21 mouse cellular contexts compared by ENCODE assay signal in genomic region chr8:111358905-111359304, GRCm38 (mm10). TPM values are rescaled to one million over a fixed set of nuclear protein-coding genes. Genes with fewer than 3 reads are reported as not detected.
DNase-seq lines count a peak whose midpoint lies in the region; ATAC-seq and TF ChIP-seq lines count a peak whose summit lies in the region.
"Had no signal": no experiment of that assay in that cellular context is flagged by ENCODE, and none has a peak within 500 bp of the region (broad histone marks: within the 10 kb centered on the region; RNA-seq: fewer than 3 reads in every experiment).

No protein-coding gene starts in this region.

- no peak overlapping the region for H3K4me2 ChIP-seq in liver, postnatal 0 days (ENCODE audit: low read depth, low read length)
- no peak overlapping the region for H3K4me2 ChIP-seq in liver, embryonic 11.5 days
- H3K4me2 ChIP-seq in kidney, embryonic 14.5 days (replicated peaks; ENCODE audit: low read depth, low read length): no peak overlapping the region
- H3K4me2 ChIP-seq: embryonic facial prominence, embryonic 13.5 days; forebrain, embryonic 12.5 days; heart, embryonic 13.5 days; hindbrain, embryonic 12.5 days had no signal

- TF ChIP-seq POLR2A in kidney, adult 2 months (IDR thresholded peaks at IDR 0.05; ENCODE audit: low read depth, low read length): no peak
- TF ChIP-seq POLR2A in small intestine, adult 2 months (IDR thresholded peaks at IDR 0.05; ENCODE audit: low read depth, low read length): no peak

- no peak overlapping the region for H3K27ac ChIP-seq in kidney, adult 2 months (ENCODE audit: insufficient read depth, low read depth, low read length)
- H3K27ac ChIP-seq in liver, postnatal 0 days (ENCODE audit: low read depth): no peak overlapping the region
- H3K27ac ChIP-seq in liver, embryonic 11.5 days (ENCODE audit: low read depth, low read length): no peak overlapping the region
- H3K27ac ChIP-seq in small intestine, adult 2 months (ENCODE audit: insufficient read depth, low read depth, low read length): no peak overlapping the region
- H3K27ac ChIP-seq in kidney, embryonic 14.5 days (ENCODE audit: low read depth, low read length): no peak overlapping the region
- H3K27ac ChIP-seq: embryonic facial prominence, embryonic 13.5 days; forebrain, embryonic 12.5 days; heart, embryonic 13.5 days; hindbrain, embryonic 12.5 days had no signal

- H3K9me3 ChIP-seq in liver, postnatal 0 days (ENCODE audit: low read length): no peaks in the 10 kb centered on the region
- H3K9me3 ChIP-seq in liver, embryonic 11.5 days (ENCODE audit: control insufficient read depth, low read length): peaks cover 4% of the 10 kb centered on the region; the same call in 1 of the 2 replicates
- H3K9me3 ChIP-seq in kidney, embryonic 14.5 days (ENCODE audit: control insufficient read depth, low read length): no peaks in the 10 kb centered on the region
- H3K9me3 ChIP-seq: embryonic facial prominence, embryonic 13.5 days; forebrain, embryonic 12.5 days; heart, embryonic 13.5 days; hindbrain, embryonic 12.5 days had no signal

- H3K9ac ChIP-seq in liver, postnatal 0 days (replicated peaks): no peak overlapping the region
- no peak overlapping the region for H3K9ac ChIP-seq in liver, embryonic 11.5 days (ENCODE audit: low read depth, low read length)
- H3K9ac ChIP-seq in kidney, embryonic 14.5 days (ENCODE audit: low read depth, low read length): no peak overlapping the region
- H3K9ac ChIP-seq: embryonic facial prominence, embryonic 13.5 days; forebrain, embryonic 12.5 days; heart, embryonic 13.5 days; hindbrain, embryonic 12.5 days had no signal

- H3K36me3 ChIP-seq in kidney, adult 2 months (ENCODE audit: control insufficient read depth, insufficient read depth, low read length): no peaks in the 10 kb centered on the region
- H3K36me3 ChIP-seq in liver, postnatal 0 days (replicated peaks; ENCODE audit: insufficient read depth, low read length): no peaks in the 10 kb centered on the region
- H3K36me3 ChIP-seq in liver, embryonic 11.5 days (ENCODE audit: control insufficient read depth, insufficient read depth, low read length): no peaks in the 10 kb centered on the region
- H3K36me3 ChIP-seq in small intestine, adult 2 months (ENCODE audit: control insufficient read depth, insufficient read depth, low read length): no peaks in the 10 kb centered on the region
- H3K36me3 ChIP-seq in kidney, embryonic 14.5 days (ENCODE audit: control insufficient read depth, insufficient read depth, low read length): no peaks in the 10 kb centered on the region
- H3K36me3 ChIP-seq: embryonic facial prominence, embryonic 13.5 days; forebrain, embryonic 12.5 days; heart, embryonic 13.5 days; hindbrain, embryonic 12.5 days had no signal

- TF ChIP-seq EP300 in liver, postnatal 0 days (IDR thresholded peaks at IDR 0.05; ENCODE audit: low read depth): no peak

- no peaks in the 10 kb centered on the region for H3K27me3 ChIP-seq in kidney, adult 2 months (replicated peaks; ENCODE audit: control insufficient read depth, insufficient read depth, low read length)
- no peaks in the 10 kb centered on the region for H3K27me3 ChIP-seq in liver, postnatal 0 days (ENCODE audit: insufficient read depth, low read length)
- no peaks in the 10 kb centered on the region for H3K27me3 ChIP-seq in liver, embryonic 11.5 days (replicated peaks; ENCODE audit: control insufficient read depth, insufficient read depth, low read length)
- no peaks in the 10 kb centered on the region for H3K27me3 ChIP-seq in small intestine, adult 2 months (ENCODE audit: control insufficient read depth, insufficient read depth, low read length)
- no peaks in the 10 kb centered on the region for H3K27me3 ChIP-seq in kidney, embryonic 14.5 days (ENCODE audit: control insufficient read depth, insufficient read depth, low read length)
- H3K27me3 ChIP-seq: embryonic facial prominence, embryonic 13.5 days; hindbrain, embryonic 12.5 days; Patski had no signal

- TF ChIP-seq CTCF in kidney, adult 2 months (conservative IDR thresholded peaks at IDR 0.05; ENCODE audit: insufficient read depth, insufficient read length, low read depth, low read length): 0 out of 2 replicates have a peak, but pooled peaks have one; percentile 5
- peak; percentile 25; the same call in 1 of the 2 replicates for TF ChIP-seq CTCF in liver, postnatal 0 days (IDR thresholded peaks at IDR 0.05; ENCODE audit: low read depth)
- TF ChIP-seq CTCF in small intestine, adult 2 months (IDR thresholded peaks at IDR 0.05; ENCODE audit: extremely low read depth, insufficient read length, insufficient replicate concordance, low read depth, low read length): peak; percentile 10; the same call in 1 of the 2 replicates

- ATAC-seq in liver, postnatal 0 days: no peak
- ATAC-seq in liver, embryonic 11.5 days (replicated peaks; ENCODE audit: low FRiP score): no peak
- no peak for ATAC-seq in kidney, embryonic 14.5 days (ENCODE audit: low FRiP score, low TSS enrichment)
- ATAC-seq: forebrain, embryonic 16.5 days; hindbrain, embryonic 16.5 days; Patski had no signal

- H3K4me1 ChIP-seq in kidney, adult 2 months (ENCODE audit: control insufficient read depth, insufficient read depth, low read length): no peaks in the 10 kb centered on the region
- no peaks in the 10 kb centered on the region for H3K4me1 ChIP-seq in liver, postnatal 0 days (ENCODE audit: insufficient read depth)
- no peaks in the 10 kb centered on the region for H3K4me1 ChIP-seq in liver, embryonic 11.5 days (replicated peaks; ENCODE audit: control insufficient read depth, insufficient read depth, low read length)
- no peaks in the 10 kb centered on the region for H3K4me1 ChIP-seq in small intestine, adult 2 months (ENCODE audit: control insufficient read depth, insufficient read depth, insufficient read length, low read length)
- no peaks in the 10 kb centered on the region; the same call in 1 of the 2 replicates for H3K4me1 ChIP-seq in kidney, embryonic 14.5 days (ENCODE audit: control insufficient read depth, insufficient read depth, low read length)
- H3K4me1 ChIP-seq: embryonic facial prominence, embryonic 13.5 days; forebrain, embryonic 12.5 days; heart, embryonic 13.5 days; hindbrain, embryonic 12.5 days had no signal

- no peak overlapping the region for H3K4me3 ChIP-seq in kidney, adult 2 months (ENCODE audit: insufficient read depth, low read depth, low read length)
- no peak overlapping the region for H3K4me3 ChIP-seq in liver, postnatal 0 days (ENCODE audit: low read depth, low read length)
- H3K4me3 ChIP-seq in liver, embryonic 11.5 days (ENCODE audit: low read depth, low read length): no peak overlapping the region
- H3K4me3 ChIP-seq in small intestine, adult 2 months (ENCODE audit: low read depth, low read length): no peak overlapping the region
- no peak overlapping the region for H3K4me3 ChIP-seq in kidney, embryonic 14.5 days (ENCODE audit: low read length)
- H3K4me3 ChIP-seq: embryonic facial prominence, embryonic 13.5 days; forebrain, embryonic 12.5 days; heart, embryonic 13.5 days; hindbrain, embryonic 12.5 days had no signal

- WGBS in kidney, adult 2 months: 64% methylated on average over 1 of the region's 1 CpGs
- WGBS in liver, postnatal 0 days (ENCODE audit: insufficient replicate concordance): 59% methylated on average over 1 of the region's 1 CpGs
- whole genome bisulfite sequencing in liver, embryonic 11.5 days: 56% methylated on average over 1 of the region's 1 CpGs
- 76% methylated on average over 1 of the region's 1 CpGs for WGBS in small intestine, adult 2 months
- 65% methylated on average over 1 of the region's 1 CpGs for WGBS in kidney, embryonic 14.5 days

- DNase-seq in kidney, adult 2 months: no peak
- DNase-seq in kidney, adult 11 months: no peak
- no peak for DNase-seq in liver, postnatal 0 days
- DNase-seq in liver, embryonic 11.5 days (ENCODE audit: low spot score): no peak
- DNase-seq: adrenal gland, adult 2 months; adrenal gland, postnatal 25 days; cerebellum, adult 18-20 months; cerebellum, adult 9-11 months; cerebellum, postnatal 36 days; gastrocnemius, postnatal 25 days; heart, postnatal 4 days had no signal

RNA-seq across cellular contexts. Expression of gene Mlkl, which starts 20.9 kb away (rescaled TPM):
- 0.73 and 1.5 TPM in 2 replicates for polyA plus RNA-seq in kidney, adult 2 months (2012; rRNA removed)
- polyA plus RNA-seq in liver, postnatal 0 days (2015; fragmentation: Nextera tagmentation; extraction: Ambion mirVana): 4.7 and 5.2 TPM in 2 replicates
- polyA plus RNA-seq in liver, embryonic 11.5 days (2014; fragmentation: Nextera tagmentation; extraction: Ambion mirVana): 2.6 and 3.0 TPM in 2 replicates
- polyA plus RNA-seq in small intestine, adult 2 months (2012; rRNA removed): 0.48 and 0.72 TPM in 2 replicates
- 0.76 and 1.7 TPM in 2 replicates for polyA plus RNA-seq in kidney, embryonic 14.5 days (2014; fragmentation: Nextera tagmentation; extraction: Ambion mirVana)

RNA-seq across cellular contexts. Expression of gene Fa2h, which starts 34.7 kb away (rescaled TPM):
- polyA plus RNA-seq in kidney, adult 2 months (2012; rRNA removed): 15.3 and 21.0 TPM in 2 replicates
- polyA plus RNA-seq in liver, postnatal 0 days (2015; fragmentation: Nextera tagmentation; extraction: Ambion mirVana): 0.25 TPM in 1 of 2 replicates, not detected in the other
- polyA plus RNA-seq in liver, embryonic 11.5 days (2014; fragmentation: Nextera tagmentation; extraction: Ambion mirVana): not detected in 2 replicates
- polyA plus RNA-seq in small intestine, adult 2 months (2012; rRNA removed): 0.19 and 2.2 TPM in 2 replicates
- 0.84 and 0.90 TPM in 2 replicates for polyA plus RNA-seq in kidney, embryonic 14.5 days (2014; fragmentation: Nextera tagmentation; extraction: Ambion mirVana)
- polyA plus RNA-seq: forebrain, embryonic 12.5 days; forebrain, embryonic 16.5 days; heart, embryonic 13.5 days; heart, postnatal 0 days had no signal

RNA-seq across cellular contexts. Expression of gene Rfwd3, which starts 58.9 kb away (rescaled TPM):
- 11.3 and 11.6 TPM in 2 replicates for polyA plus RNA-seq in kidney, adult 2 months (2012; rRNA removed)
- polyA plus RNA-seq in liver, postnatal 0 days (2015; fragmentation: Nextera tagmentation; extraction: Ambion mirVana): 14.5 and 17.6 TPM in 2 replicates
- 81.6 and 96.1 TPM in 2 replicates for polyA plus RNA-seq in liver, embryonic 11.5 days (2014; fragmentation: Nextera tagmentation; extraction: Ambion mirVana)
- polyA plus RNA-seq in small intestine, adult 2 months (2012; rRNA removed): 4.5 and 9.1 TPM in 2 replicates
- polyA plus RNA-seq in kidney, embryonic 14.5 days (2014; fragmentation: Nextera tagmentation; extraction: Ambion mirVana): 36.7 and 75.0 TPM in 2 replicates
